Mouse (Mus musculus): ENCODE data around the gene Dstn.

The Dstn gene

GRCm38 (mm10) chr2:143916229-143916628, 1.1 kb downstream of the Dstn start:
- no peak for DNase-seq

GRCm38 (mm10) chr2:143917622-143918021, 2.5 kb downstream of the Dstn start:
- no peak for DNase-seq

- no peak for DNase-seq
These were observed 3.8 kb downstream of the Dstn start for GRCm38 (mm10) chr2:143918831-143919502.

GRCm38 (mm10) chr2:143924085-143924484, 9.0 kb downstream of the Dstn start:
- no peak for DNase-seq

GRCm38 (mm10) chr2:143925826-143926225, 10.7 kb downstream of the Dstn start:
- no peak for DNase-seq

- DNase-seq: no peak
These were observed 14.6 kb downstream of the Dstn start for GRCm38 (mm10) chr2:143929607-143930311.

GRCm38 (mm10) chr2:143932340-143932873, 17.3 kb downstream of the Dstn start:
- DNase-seq: no peak

GRCm38 (mm10) chr2:143933516-143933915, 18.4 kb downstream of the Dstn start:
- DNase-seq: no peak

- DNase-seq: no peak
These were observed 19.3 kb downstream of the Dstn start for GRCm38 (mm10) chr2:143934439-143934838.

GRCm38 (mm10) chr2:143937861-143938260, 22.7 kb downstream of the Dstn start:
- DNase-seq: no peak

- no peak for DNase-seq
These were observed 25.3 kb downstream of the Dstn start for GRCm38 (mm10) chr2:143940406-143940805.

- DNase-seq: no peak
These were observed 29.7 kb downstream of the Dstn start for GRCm38 (mm10) chr2:143944796-143945195.

- DNase-seq: no peak
These were observed 30.5 kb downstream of the Dstn start for GRCm38 (mm10) chr2:143945466-143946075.

- DNase-seq: no peak
These were observed 31.3 kb downstream of the Dstn start for GRCm38 (mm10) chr2:143946399-143946798.

- no peak for DNase-seq
These were observed 32.9 kb downstream of the Dstn start for GRCm38 (mm10) chr2:143947981-143948380.

- DNase-seq: no peak
These were observed 33.3 kb downstream of the Dstn start for GRCm38 (mm10) chr2:143948416-143948815.

GRCm38 (mm10) chr2:143949217-143949616, 34.1 kb downstream of the Dstn start:
- no peak for DNase-seq

GRCm38 (mm10) chr2:143950290-143951027, 35.3 kb downstream of the Dstn start:
- no peak for DNase-seq

GRCm38 (mm10) chr2:143951028-143951420, 35.9 kb downstream of the Dstn start:
- no peak for DNase-seq

- no peak for DNase-seq
These were observed 36.6 kb downstream of the Dstn start for GRCm38 (mm10) chr2:143951546-143952315.

- no peak for DNase-seq
These were observed 38.8 kb downstream of the Dstn start for GRCm38 (mm10) chr2:143953944-143954343.

GRCm38 (mm10) chr2:143955004-143955403, 39.9 kb downstream of the Dstn start:
- no peak for DNase-seq

Measured in cerebellum, adult 11-12 months (tissue).